Mouse (Mus musculus) cortical plate, adult 2 months (tissue): Measurements from ENCODE around the gene Adgrv1. TPM values are rescaled to one million over a fixed set of nuclear protein-coding genes. Genes with fewer than 3 reads are reported as not detected.

Experiments
- H3K27ac ChIP-seq: fragments of 200-500 bp; 2 replicates; pipeline ENCODE4 v1.5.1; 2012; ENCODE audit warnings: low read length, control low read depth, inconsistent platforms; ENCODE audit not compliant: insufficient read depth
- H3K4me1 ChIP-seq: fragments of 200-500 bp; 2 replicates; pipeline ENCODE4 v1.6.1; 2011; ENCODE audit warnings: low read length; ENCODE audit not compliant: control insufficient read depth, insufficient read depth
- H3K4me3 ChIP-seq: fragments of 200-500 bp; 2 replicates; pipeline ENCODE4 v1.5.1; 2011; ENCODE audit warnings: mild to moderate bottlenecking, low read length, control low read depth; ENCODE audit not compliant: insufficient read depth
- CTCF ChIP-seq: fragments of 200-500 bp; IDR thresholded peaks from 2 replicates; pipeline ENCODE4 v1.5.1; 2011; ENCODE audit warnings: mild to moderate bottlenecking, control low read depth, low read length; ENCODE audit not compliant: insufficient read depth; ENCODE audit errors: extremely low read depth
- POLR2A ChIP-seq: fragments of 200-500 bp; IDR thresholded peaks from 2 replicates; pipeline ENCODE4 v1.6.1; 2011; ENCODE audit warnings: mild to moderate bottlenecking, low read length, control low read depth; ENCODE audit not compliant: insufficient read depth; ENCODE audit errors: extremely low read depth
- polyA plus RNA-seq: library from polyadenylated mRNA; depleted of rRNA; stranded (reverse); fragments of >200 nt; gene quantifications from 2 replicates; pipeline ENCODE4 v1.2.3, GENCODE M21; 2012

The Adgrv1 gene
- polyA plus RNA-seq, 1 experiment, result 2.4 TPM

DNA sequence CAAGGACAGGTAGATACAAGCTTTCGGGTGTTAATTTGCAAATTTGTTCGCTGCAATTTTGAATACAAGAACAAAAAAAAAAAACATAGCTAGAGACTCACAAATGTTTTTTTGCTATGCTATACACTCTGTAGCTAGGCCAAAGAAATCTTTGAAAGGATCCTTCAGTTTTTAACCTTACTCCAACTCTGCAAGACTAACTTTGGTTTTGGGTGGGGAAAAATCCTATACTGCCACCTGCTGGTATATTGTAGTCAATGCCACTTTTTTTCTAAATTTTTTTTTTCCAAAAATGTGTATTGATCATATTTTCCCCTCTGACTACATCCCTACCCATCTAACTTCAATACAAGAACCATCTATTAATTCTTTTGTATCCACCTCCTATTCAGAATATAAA, 263.4 kb downstream of the Adgrv1 start:
- H3K27ac ChIP-seq, result no peak overlapping the region
- TF ChIP-seq POLR2A (no peak), CTCF (no peak)
- H3K4me3 ChIP-seq, result no peak overlapping the region
- no peaks in the 10 kb centered on the region for H3K4me1 ChIP-seq

DNA sequence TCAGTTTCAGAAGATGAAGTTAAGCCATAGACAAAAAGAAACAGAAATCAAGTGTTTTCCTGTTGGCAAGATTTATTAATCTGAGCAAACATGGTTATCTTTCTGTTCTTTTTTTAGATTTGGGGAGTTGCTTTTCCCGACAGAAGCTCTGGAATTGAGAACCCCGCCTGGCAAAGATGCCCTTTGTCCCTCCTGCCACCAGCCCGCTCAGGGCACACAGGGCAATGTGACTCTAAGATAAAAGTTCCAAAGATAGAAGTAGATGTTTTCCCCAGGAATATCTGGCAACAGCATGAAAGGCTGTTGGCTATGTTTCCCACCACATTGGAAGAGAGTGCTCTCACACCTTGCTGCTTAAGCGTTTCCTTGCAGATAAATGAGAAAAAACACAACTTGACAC, 264.0 kb downstream of the Adgrv1 start:
- Histone ChIP-seq H3K4me1 (no peaks in the 10 kb centered on the region), H3K4me3 (no peak overlapping the region), H3K27ac (no peak overlapping the region)
- TF ChIP-seq CTCF (no peak), POLR2A (no peak)

DNA sequence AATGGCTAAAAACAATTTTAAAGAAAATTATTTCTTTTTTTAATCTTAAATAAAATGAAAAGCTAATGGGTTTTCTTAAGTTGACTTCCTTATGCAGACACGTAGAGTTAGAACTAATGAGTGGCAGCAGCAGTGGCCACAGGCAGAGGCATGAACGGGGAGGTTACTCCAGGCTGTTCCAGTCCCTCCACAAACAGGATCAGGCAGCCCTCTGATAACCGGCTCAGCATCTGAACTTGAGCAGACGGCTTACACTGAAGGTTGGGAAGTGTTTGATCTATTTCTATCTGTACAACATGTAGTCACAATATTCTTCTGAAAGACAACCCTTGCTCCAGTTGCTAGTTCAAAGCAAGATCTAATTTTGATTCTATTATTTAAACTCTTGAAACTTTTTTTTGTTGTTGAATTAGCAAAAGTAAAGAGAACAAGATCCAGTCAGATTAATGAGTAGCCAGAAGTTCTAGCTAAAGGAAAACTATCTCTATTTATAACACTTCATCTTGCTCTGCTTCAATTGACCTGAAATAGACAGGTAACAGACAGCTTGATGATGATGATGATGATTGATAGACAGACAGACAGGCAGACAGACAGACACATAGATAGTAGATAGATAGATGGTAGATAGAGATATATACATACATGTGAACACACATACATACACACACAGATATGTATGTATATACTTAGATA, 265.1 kb downstream of the Adgrv1 start:
- TF ChIP-seq POLR2A (no peak), CTCF (no peak)
- H3K4me3 ChIP-seq, result no peak overlapping the region
- no peaks in the 10 kb centered on the region for H3K4me1 ChIP-seq

DNA sequence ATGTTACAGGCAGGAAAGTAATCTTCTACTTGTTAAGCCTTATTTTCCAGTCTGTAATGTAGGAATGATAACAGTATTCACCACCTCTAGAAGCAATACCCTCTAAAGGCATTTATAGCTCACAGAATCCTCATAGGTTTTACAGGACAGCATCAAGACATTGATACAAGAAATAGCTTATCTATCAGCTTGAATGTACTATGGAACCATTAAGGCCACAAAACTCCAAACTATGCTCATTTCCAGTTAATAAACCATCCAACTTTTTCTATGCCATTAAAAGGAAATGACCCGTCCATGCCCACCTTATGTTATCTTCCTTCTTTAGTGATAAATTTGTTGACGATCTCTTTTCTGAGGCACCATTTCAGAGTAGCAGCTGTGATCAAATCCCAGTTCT, 272.6 kb downstream of the Adgrv1 start:
- Histone ChIP-seq H3K4me1 (no peaks in the 10 kb centered on the region), H3K4me3 (no peak overlapping the region), H3K27ac (no peak overlapping the region)
- no peak for TF ChIP-seq POLR2A
- TF ChIP-seq CTCF, result no peak

More for the DNA sequence above, 265.1 kb downstream of the Adgrv1 start:
- no peak overlapping the region for H3K27ac ChIP-seq

DNA sequence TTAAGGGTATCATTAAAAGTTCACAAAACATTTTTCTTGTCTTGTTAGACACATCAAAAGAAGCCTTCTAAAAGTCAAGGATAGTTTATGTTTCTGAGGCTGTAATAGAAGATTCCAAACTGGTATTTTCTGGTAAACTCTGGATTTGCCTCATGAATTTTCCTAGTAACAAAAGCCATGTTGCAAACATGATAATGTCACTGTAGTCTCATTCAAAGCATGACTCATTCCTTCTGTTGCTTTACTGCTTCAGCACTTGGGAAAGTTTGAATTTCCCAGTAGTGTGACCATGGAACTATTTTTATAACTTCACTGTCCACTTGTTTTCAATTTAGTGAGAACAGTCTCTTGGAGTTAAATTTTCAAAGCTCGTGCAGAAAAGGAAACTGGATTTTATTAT, 274.2 kb downstream of the Adgrv1 start:
- no peak overlapping the region for H3K4me3 ChIP-seq
- H3K4me1 ChIP-seq, result no peaks in the 10 kb centered on the region
- no peak overlapping the region for H3K27ac ChIP-seq
- TF ChIP-seq POLR2A, result no peak
- TF ChIP-seq CTCF, result no peak

DNA sequence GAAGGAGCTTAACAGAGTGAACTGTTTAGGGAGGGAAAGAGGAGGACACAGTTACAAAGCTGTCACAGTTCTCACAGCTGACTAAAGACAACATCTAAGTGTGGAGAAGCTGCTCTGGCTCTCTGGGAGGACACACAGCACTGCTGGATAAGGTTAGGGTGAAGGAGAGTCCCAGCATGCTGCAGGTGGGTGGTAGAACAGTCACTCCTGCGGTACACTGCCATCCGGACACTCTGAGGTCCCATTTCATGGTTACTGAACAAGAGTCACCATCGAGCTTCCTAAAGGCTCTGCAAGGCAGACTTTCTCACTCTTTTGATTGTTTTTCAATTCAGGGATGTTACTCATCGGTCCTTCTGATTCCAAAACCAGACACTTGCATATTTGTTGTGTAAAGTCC, 274.6 kb downstream of the Adgrv1 start:
- Histone ChIP-seq H3K27ac (no peak overlapping the region), H3K4me1 (no peaks in the 10 kb centered on the region), H3K4me3 (no peak overlapping the region)
- TF ChIP-seq POLR2A, result no peak
- TF ChIP-seq CTCF, result no peak

DNA sequence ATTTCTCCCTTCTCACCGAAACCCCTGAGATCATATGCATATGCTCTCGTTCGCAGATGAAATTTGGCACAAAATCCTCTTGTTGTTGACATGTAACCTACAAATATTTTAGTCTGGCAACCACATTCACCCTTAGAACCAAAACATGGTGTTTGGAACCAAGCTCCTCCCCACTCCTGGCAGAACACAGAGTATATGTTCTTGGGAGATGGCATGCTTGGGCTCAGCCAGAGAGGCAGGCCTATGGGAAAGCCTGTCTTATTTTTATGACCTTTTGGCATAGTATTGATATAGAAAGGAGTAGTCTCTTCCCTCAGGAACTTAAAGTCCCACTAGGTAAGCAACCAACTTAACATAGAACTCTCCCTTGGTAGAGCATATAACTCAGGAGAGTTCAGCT, 275.7 kb downstream of the Adgrv1 start:
- no peak overlapping the region for H3K27ac ChIP-seq
- no peak overlapping the region for H3K4me3 ChIP-seq
- TF ChIP-seq POLR2A (no peak), CTCF (no peak)
- H3K4me1 ChIP-seq, result no peaks in the 10 kb centered on the region

DNA sequence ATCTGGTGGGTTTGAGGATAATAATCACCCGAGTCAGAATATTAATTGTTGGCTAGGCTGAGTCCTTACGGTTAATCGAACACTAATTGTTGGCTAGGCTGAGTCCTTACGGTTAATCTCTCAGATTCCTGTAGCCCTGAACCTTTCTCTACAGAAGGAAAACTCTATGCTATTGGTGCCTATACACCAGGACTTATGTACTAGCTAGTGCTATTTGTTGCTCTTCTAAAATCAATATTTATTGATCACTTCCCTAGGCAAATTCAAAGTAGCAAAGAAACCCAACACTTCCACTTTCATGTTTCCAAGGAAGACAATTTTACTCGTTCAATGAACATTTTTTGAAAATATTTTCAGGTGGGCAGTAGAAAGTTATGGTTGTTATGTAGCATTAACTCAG, 278.4 kb downstream of the Adgrv1 start:
- no peak for TF ChIP-seq CTCF
- no peak for TF ChIP-seq POLR2A
- H3K27ac ChIP-seq, result no peak overlapping the region

DNA sequence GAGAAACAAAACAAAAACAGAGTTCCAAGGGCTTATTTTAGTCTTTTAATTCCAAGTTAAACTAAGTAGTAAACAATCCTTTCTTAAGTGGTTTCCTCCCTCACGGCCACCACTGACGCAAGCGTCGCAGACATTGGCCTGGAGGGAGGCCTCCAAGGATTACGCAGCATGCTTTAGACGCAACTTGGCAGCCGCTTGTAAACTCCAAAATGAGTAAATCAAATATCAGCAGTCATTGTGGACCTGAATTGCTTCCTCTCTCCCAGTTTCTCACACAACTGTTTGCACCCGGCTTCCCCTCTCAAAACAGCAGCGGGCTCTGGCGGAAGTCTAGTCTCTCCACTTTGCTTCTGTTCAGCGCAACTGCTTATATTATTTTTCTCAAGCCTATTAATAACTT, 280.7 kb downstream of the Adgrv1 start:
- Histone ChIP-seq H3K4me1 (no peaks in the 10 kb centered on the region), H3K27ac (no peak overlapping the region), H3K4me3 (no peak overlapping the region)
- TF ChIP-seq POLR2A (no peak), CTCF (no peak)

More for the DNA sequence above, 278.4 kb downstream of the Adgrv1 start:
- no peak overlapping the region for H3K4me3 ChIP-seq
- H3K4me1 ChIP-seq, result no peaks in the 10 kb centered on the region

DNA sequence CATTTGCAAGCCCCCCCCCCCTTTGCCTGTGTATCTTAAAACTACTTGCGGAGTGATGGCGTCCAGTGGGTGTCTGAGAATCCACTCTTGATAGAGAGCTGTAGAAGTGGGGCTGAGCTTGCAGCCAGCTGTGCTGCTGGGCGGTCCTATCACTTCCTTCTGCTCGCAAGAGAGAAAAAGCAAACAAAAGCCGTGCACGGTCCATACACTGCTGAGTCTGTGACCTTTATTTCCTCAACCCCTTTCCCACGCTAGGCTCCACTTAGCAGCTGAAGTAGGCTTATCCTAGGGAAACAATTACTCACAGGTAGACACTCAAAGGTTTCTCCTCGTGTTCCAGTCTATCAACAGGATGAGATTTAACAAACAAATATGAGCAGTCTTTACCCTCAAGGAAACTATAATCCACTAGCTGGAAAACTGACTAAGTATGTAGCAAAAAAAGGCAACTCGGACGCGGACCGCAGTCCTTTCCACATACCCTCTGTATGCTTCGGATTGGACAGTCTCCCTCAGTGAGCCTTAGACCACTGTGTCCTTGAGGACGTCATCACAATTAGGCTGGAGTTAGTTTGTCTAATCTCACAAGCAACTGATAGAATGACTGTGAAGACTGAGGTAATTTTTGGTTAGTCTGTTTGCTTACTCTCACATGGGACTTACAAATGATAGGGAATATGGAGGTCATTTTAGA, 281.3 kb downstream of the Adgrv1 start:
- TF ChIP-seq CTCF, result no peak
- TF ChIP-seq POLR2A, result no peak
- Histone ChIP-seq H3K4me1 (no peaks in the 10 kb centered on the region), H3K27ac (no peak overlapping the region), H3K4me3 (no peak overlapping the region)
